Mouse (Mus musculus): ENCODE data around the gene Wfikkn1. TPM values are rescaled to one million over a fixed set of nuclear protein-coding genes. Genes with fewer than 3 reads are reported as not detected.

Wfikkn1 gene
- polyA plus RNA-seq, 1 experiment = 1.4 TPM

- Histone ChIP-seq H3K4me1 (ENCODE audit: control insufficient read depth, insufficient read depth, low read length) (peaks cover 14% of the 10 kb centered on the region), H3K27ac (ENCODE audit: insufficient read depth, low read depth, low read length) (no peak overlapping the region), H3K4me3 (ENCODE audit: insufficient read depth, low read length) (no peak overlapping the region)
- TF ChIP-seq POLR2A (IDR thresholded peaks at IDR 0.05; ENCODE audit: borderline replicate concordance, low read depth, low read length) (no peak), CTCF (IDR thresholded peaks at IDR 0.05; ENCODE audit: low read depth, low read length) (no peak)
These were observed 2.0 kb downstream of the Wfikkn1 start for GRCm38 (mm10) chr17:25878611-25879180.

GRCm38 (mm10) chr17:25877741-25878610 is 2.7 kb downstream of the Wfikkn1 start:
- no peak for TF ChIP-seq CTCF (IDR thresholded peaks at IDR 0.05; ENCODE audit: low read depth, low read length)
- TF ChIP-seq POLR2A (IDR thresholded peaks at IDR 0.05; ENCODE audit: borderline replicate concordance, low read depth, low read length) = no peak
- H3K4me3 ChIP-seq (ENCODE audit: insufficient read depth, low read length) = no peak overlapping the region

GRCm38 (mm10) chr17:25877025-25877424 is 3.6 kb downstream of the Wfikkn1 start:
- Histone ChIP-seq H3K27ac (ENCODE audit: insufficient read depth, low read depth, low read length) (no peak overlapping the region), H3K4me3 (ENCODE audit: insufficient read depth, low read length) (no peak overlapping the region), H3K4me1 (ENCODE audit: control insufficient read depth, insufficient read depth, low read length) (peaks cover 14% of the 10 kb centered on the region)
- TF ChIP-seq POLR2A (IDR thresholded peaks at IDR 0.05; ENCODE audit: borderline replicate concordance, low read depth, low read length) = no peak
- no peak for TF ChIP-seq CTCF (IDR thresholded peaks at IDR 0.05; ENCODE audit: low read depth, low read length)

More at GRCm38 (mm10) chr17:25877741-25878610, 2.7 kb downstream of the Wfikkn1 start:
- H3K27ac ChIP-seq (ENCODE audit: insufficient read depth, low read depth, low read length) = no peak overlapping the region
- H3K4me1 ChIP-seq (ENCODE audit: control insufficient read depth, insufficient read depth, low read length) = peaks cover 14% of the 10 kb centered on the region

DNA sequence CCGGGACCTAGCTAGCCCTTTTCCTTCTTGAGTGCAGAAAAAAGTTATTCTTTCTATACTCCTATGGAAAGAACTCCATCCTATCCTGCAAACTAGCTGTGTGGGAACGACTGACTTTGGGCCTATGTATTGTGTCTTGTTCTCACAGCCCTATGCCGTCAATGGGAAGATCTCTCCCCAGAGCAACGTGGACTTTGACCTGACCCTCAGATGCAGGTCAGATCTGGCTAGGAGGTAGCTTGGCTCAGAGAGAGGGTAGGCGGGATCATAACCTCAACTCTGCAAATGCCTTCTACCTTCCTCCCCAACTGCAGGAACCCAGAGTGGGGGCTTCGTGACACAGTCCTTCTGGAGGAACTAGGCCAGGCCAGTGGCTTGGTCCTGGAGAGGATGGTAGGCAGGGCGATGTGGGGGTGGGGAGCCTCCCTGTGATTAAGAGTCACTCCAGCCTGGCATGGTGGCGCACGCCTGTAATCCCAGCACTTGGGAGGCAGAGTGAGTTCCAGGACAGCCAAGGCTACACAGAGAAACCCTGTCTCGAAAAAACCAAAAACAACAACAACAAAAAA is 4.2 kb downstream of the Wfikkn1 start:
- Histone ChIP-seq H3K4me3 (ENCODE audit: insufficient read depth, low read length) (peak overlapping the region; percentile 74), H3K4me1 (ENCODE audit: control insufficient read depth, insufficient read depth, low read length) (peaks cover 18% of the 10 kb centered on the region), H3K27ac (ENCODE audit: insufficient read depth, low read depth, low read length) (no peak overlapping the region)
- TF ChIP-seq CTCF (IDR thresholded peaks at IDR 0.05; ENCODE audit: low read depth, low read length) (no peak), POLR2A (IDR thresholded peaks at IDR 0.05; ENCODE audit: borderline replicate concordance, low read depth, low read length) (no peak)

DNA sequence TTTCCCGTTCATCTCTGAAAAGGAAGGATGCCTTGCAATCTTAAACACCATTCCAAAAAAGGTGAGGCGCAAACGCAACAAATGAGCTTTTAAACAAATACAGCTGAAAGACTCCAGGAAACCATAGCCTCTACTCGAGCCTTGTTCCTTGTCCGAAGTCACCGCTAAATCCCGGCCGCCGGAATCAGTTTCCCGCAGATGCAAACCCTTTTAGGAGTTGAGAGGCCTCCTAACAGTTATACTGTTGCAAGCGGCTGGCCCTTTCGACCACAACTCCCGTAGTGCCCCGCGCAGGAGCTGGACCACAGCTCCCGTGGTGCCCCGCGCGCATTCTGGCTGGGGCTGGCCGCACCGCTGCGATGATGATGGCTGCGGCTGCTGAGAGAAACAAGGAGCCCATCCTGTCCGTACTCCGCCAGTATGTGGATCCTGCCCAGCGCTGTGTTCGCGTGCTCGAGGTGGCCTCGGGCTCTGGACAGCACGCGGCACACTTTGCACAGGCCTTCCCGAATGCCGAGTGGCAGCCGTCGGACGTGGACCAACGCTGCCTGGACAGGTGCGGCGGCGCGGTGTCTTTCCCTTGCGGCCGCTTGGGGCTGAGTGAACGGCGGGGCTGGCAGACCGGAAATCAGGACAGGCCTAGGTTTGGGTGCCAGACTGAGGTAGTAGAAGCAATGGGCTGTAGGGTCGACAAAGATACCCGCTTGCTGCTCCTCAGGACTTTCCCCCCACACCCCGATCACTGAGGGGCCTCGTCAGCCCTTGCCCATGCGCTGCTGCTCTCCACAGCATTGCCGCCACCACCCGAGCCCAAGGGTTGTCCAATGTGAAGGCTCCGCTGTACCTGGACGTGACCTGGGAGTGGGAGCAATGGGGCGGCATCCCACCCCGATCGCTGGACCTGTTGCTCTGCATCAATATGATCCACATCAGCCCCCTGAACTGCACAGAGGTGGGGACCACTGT is 5.2 kb downstream of the Wfikkn1 start:
- H3K4me1 ChIP-seq (ENCODE audit: control insufficient read depth, insufficient read depth, low read length) = peaks cover 18% of the 10 kb centered on the region
- peak overlapping the region; percentile 41 for H3K27ac ChIP-seq (ENCODE audit: insufficient read depth, low read depth, low read length)
- peak overlapping the region; percentile 74 for H3K4me3 ChIP-seq (ENCODE audit: insufficient read depth, low read length)
- TF ChIP-seq POLR2A (IDR thresholded peaks at IDR 0.05; ENCODE audit: borderline replicate concordance, low read depth, low read length) (no peak), CTCF (IDR thresholded peaks at IDR 0.05; ENCODE audit: low read depth, low read length) (no peak)

DNA sequence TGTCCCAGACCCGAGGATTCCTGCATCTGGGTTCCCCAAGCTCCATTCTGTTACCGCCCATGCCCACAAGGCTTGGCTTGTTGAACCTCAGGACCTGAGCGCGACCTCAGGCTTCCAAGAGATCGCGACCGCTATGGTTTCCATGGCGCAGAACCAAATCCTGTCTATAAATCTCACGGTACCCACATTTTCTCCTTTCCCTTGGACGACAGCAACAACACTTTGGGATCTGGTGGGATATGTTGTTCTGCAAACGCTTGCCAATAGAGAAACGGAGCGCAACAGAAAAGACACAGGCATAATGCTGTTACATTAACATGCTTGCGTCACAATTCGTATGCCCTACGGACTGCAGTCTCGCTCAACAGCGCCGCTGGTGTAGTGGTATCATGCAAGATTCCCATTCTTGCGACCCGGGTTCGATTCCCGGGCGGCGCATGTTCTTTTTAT is 5.9 kb downstream of the Wfikkn1 start, which contains the start of gene Mettl26:
Gene Mettl26, plus strand, starts transcription at position 354 of the 450 bp plus-strand sequence.
- TF ChIP-seq POLR2A (IDR thresholded peaks at IDR 0.05; ENCODE audit: borderline replicate concordance, low read depth, low read length) = no peak
- TF ChIP-seq CTCF (IDR thresholded peaks at IDR 0.05; ENCODE audit: low read depth, low read length) = no peak
- peak within 1 kb of the TSS; percentile 74 for H3K4me3 ChIP-seq (ENCODE audit: insufficient read depth, low read length)

GRCm38 (mm10) chr17:25874148-25874720 is 6.4 kb downstream of the Wfikkn1 start:
- Histone ChIP-seq H3K4me3 (ENCODE audit: insufficient read depth, low read length) (peak overlapping the region; percentile 64), H3K27ac (ENCODE audit: insufficient read depth, low read depth, low read length) (no peak overlapping the region), H3K4me1 (ENCODE audit: control insufficient read depth, insufficient read depth, low read length) (peaks cover 18% of the 10 kb centered on the region)
- TF ChIP-seq CTCF (IDR thresholded peaks at IDR 0.05; ENCODE audit: low read depth, low read length) (no peak), POLR2A (IDR thresholded peaks at IDR 0.05; ENCODE audit: borderline replicate concordance, low read depth, low read length) (no peak)

More for the DNA sequence above, 5.9 kb downstream of the Wfikkn1 start, which contains the start of gene Mettl26:
- peak within 1 kb of the TSS; percentile 41 for H3K27ac ChIP-seq (ENCODE audit: insufficient read depth, low read depth, low read length)
- peaks cover 18% of the 10 kb centered on the region for H3K4me1 ChIP-seq (ENCODE audit: control insufficient read depth, insufficient read depth, low read length)

DNA sequence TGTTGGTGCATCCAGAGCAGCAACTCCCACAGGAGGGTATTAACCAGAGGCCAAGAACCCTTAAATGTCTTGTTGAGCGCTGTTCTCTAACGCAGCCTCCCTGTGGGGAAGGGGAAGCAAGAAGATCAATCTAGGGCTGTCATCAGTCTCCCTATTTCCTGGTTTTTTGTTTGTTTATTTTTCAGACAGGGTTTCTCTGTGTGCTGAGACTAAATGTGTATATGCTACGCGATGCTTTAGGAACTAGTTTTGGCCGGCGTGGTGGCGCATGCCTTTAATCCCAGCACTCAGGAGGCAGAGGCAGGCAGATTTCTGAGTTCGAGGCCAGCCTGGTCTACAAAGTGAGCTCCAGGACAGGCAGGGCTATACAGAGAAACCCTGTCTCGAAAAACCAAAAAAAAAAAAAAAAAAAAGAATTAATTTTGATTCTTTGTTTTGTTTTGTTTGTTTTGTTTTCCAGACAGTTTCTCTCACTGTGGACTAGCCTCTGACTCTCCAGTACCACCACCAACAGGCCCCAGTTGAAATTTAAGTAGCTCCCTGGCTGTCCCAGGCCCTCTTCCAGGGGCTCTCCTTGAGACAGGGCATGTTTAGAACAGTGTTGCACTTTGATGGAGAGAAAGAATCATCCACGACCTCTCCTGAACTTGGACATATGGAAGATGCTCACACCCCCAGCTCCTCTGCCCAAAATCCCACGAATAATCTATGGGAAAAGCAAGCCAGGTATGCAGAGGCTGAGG is 7.1 kb downstream of the Wfikkn1 start:
- no peak overlapping the region for H3K27ac ChIP-seq (ENCODE audit: insufficient read depth, low read depth, low read length)
- TF ChIP-seq CTCF (IDR thresholded peaks at IDR 0.05; ENCODE audit: low read depth, low read length) = no peak
- no peak for TF ChIP-seq POLR2A (IDR thresholded peaks at IDR 0.05; ENCODE audit: borderline replicate concordance, low read depth, low read length)
- peaks cover 22% of the 10 kb centered on the region for H3K4me1 ChIP-seq (ENCODE audit: control insufficient read depth, insufficient read depth, low read length)
- no peak overlapping the region; the same call in 1 of the 2 replicates for H3K4me3 ChIP-seq (ENCODE audit: insufficient read depth, low read length)
